Mouse (Mus musculus) midbrain, embryonic 16.5 days (tissue): ENCODE results near the gene Ankrd6. TPM values are rescaled to one million over a fixed set of nuclear protein-coding genes. Genes with fewer than 3 reads are reported as not detected.

Source experiments
- ATAC-seq: fragments of 200-750 bp; cut with Nextera tagmentation; 2 replicates; pipeline ENCODE4 v1.8.0; 2017; ENCODE audit warnings: moderate TSS enrichment
- H3K27ac ChIP-seq: fragments of 300-500 bp; sonication (generic); 2 replicates; pipeline ENCODE4 v1.5.1; 2014; ENCODE audit warnings: mild to moderate bottlenecking, low read length, mixed read lengths
- H3K27me3 ChIP-seq: fragments of 300-500 bp; sonication (generic); 2 replicates; pipeline ENCODE4 v1.6.1; 2014; ENCODE audit warnings: low read depth, low read length, mixed read lengths; ENCODE audit not compliant: control insufficient read depth, insufficient read depth
- H3K36me3 ChIP-seq: fragments of 300-500 bp; sonication (generic); 2 replicates; pipeline ENCODE4 v1.6.1; 2014; ENCODE audit warnings: mild to moderate bottlenecking, low read length, moderate library complexity, mixed read lengths; ENCODE audit not compliant: control insufficient read depth, insufficient read depth
- H3K4me1 ChIP-seq: fragments of 300-500 bp; sonication (generic); 2 replicates; pipeline ENCODE4 v1.6.1; 2014; ENCODE audit warnings: mild to moderate bottlenecking, low read length, mixed read lengths; ENCODE audit not compliant: control insufficient read depth, insufficient read depth
- H3K4me2 ChIP-seq: fragments of 300-500 bp; sonication (generic); 2 replicates; pipeline ENCODE4 v1.6.1; 2014; ENCODE audit warnings: mild to moderate bottlenecking, low read length, mixed read lengths
- H3K4me3 ChIP-seq: fragments of 300-500 bp; sonication (generic); 2 replicates; pipeline ENCODE4 v1.5.1; 2014; ENCODE audit warnings: low read depth, mild to moderate bottlenecking, low read length, moderate library complexity, mixed read lengths
- H3K9ac ChIP-seq: fragments of 300-500 bp; sonication (generic); 2 replicates; pipeline ENCODE4 v1.6.1; 2014; ENCODE audit warnings: low read depth, low read length, mixed read lengths
- H3K9me3 ChIP-seq: fragments of 300-500 bp; sonication (generic); replicated peaks from 2 replicates; pipeline ENCODE4 v1.6.1; 2014; ENCODE audit warnings: mild to moderate bottlenecking, low read length, mixed read lengths; ENCODE audit not compliant: control insufficient read depth, poor library complexity, severe bottlenecking
- WGBS: fragments of 180-500 bp; shearing (Covaris S2); extraction: QIAGEN DNeasy Blood & Tissue Kit; methylation state at CpG from one replicate; pipeline ENCODE4 v1.1.7; 2014; 5-methylcytosine and 5-hydroxymethylcytosine counted together
- polyA plus RNA-seq: library from polyadenylated mRNA; unstranded; fragments of >200 nt; fragmentation: Nextera tagmentation; extraction: Ambion mirVana; gene quantifications from 2 replicates; pipeline ENCODE4 v1.2.1, GENCODE M21; 2015

The Ankrd6 gene
- polyA plus RNA-seq, 1 experiment from 2014 or later, result 35.7 TPM

DNA sequence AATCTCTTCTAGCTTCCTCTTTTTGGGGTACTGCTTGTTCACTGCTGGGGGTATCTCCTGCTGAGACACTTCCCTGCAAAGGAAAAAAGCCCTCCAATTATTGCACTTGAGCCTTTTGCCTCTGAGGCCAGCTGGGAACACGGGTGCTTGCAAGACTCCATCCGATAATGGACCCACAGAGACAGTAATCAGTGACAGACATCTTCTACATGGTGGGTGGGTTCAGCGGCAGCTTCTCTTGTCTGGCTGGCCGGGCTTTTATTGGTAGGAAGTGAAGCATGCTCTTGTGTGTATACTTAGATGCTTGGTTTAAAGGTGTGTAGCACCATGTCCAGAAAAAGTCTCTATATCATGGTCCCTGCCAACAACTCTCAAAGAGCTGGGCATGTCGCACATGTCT is 133.2 kb downstream of the Ankrd6 start:
- peaks cover 9% of the 10 kb centered on the region for H3K36me3 ChIP-seq

DNA sequence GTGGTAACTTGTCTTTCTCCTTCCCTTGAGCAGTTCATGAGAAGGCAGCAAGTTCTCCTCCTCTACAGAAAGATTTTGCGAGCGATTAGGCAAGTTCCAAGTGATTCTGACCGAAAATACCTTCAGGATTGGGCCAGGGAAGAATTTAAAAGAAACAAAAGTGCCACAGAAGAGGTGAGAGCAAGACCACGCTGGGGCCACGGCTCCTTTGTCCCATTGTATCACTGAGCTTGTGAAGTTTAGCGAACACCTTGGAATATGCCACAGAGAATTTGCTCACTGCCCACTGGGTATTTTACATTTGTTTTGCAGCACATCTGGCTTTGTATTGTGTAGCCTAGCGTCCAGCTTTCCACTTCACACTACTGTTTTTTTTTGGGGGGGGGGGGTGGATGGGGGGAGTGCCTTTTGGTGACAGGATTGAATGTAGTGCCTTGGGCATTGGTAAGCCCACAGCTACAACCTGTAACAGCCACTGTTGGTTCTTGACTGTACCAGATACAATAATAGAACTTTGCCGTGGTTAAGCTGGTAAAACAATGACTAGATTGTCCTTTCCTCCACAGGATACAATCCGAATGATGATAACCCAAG is 150.0 kb downstream of the Ankrd6 start:
- H3K9me3 ChIP-seq, result no peaks in the 10 kb centered on the region
- peak overlapping the region; percentile 77 for H3K4me2 ChIP-seq
- peak overlapping the region; percentile 93 for H3K27ac ChIP-seq
- H3K9ac ChIP-seq, result peak overlapping the region; percentile 84
- no peaks in the 10 kb centered on the region for H3K36me3 ChIP-seq
- peak; percentile 54 for ATAC-seq
- H3K27me3 ChIP-seq, result no peaks in the 10 kb centered on the region
- H3K4me3 ChIP-seq, result peak overlapping the region; percentile 65
- H3K4me1 ChIP-seq, result peaks cover 10% of the 10 kb centered on the region
- 5% methylated on average over 9 of the region's 9 CpGs for WGBS

More for the DNA sequence above, 133.2 kb downstream of the Ankrd6 start:
- Histone ChIP-seq H3K4me3 (no peak overlapping the region), H3K4me1 (no peaks in the 10 kb centered on the region), H3K27me3 (no peaks in the 10 kb centered on the region), H3K4me2 (no peak overlapping the region), H3K9me3 (no peaks in the 10 kb centered on the region), H3K9ac (no peak overlapping the region), H3K27ac (no peak overlapping the region)
- no peak for ATAC-seq
- WGBS, result 70% methylated on average over 5 of the region's 5 CpGs

GRCm38 (mm10) chr4:32799966-32800576 is 150.6 kb downstream of the Ankrd6 start, which contains the start of gene Lyrm2:
Gene Lyrm2 (plus strand): TSS chr4:32800253.
- Histone ChIP-seq H3K4me2 (peak within 1 kb of the TSS; percentile 77), H3K4me3 (peak within 1 kb of the TSS; percentile 65), H3K27me3 (no peaks in the 10 kb centered on the region), H3K36me3 (no peaks in the 10 kb centered on the region), H3K9ac (peak within 1 kb of the TSS; percentile 84), H3K27ac (peak within 1 kb of the TSS; percentile 93), H3K4me1 (peaks cover 10% of the 10 kb centered on the region), H3K9me3 (no peaks in the 10 kb centered on the region)
- under 1% methylated on average over 52 of the region's 53 CpGs for WGBS
- peak; percentile 95 for ATAC-seq

GRCm38 (mm10) chr4:32798976-32799375 is 151.7 kb downstream of the Ankrd6 start:
- H3K4me2 ChIP-seq, result no peak overlapping the region
- peaks cover 10% of the 10 kb centered on the region for H3K4me1 ChIP-seq
- H3K9ac ChIP-seq, result no peak overlapping the region
- no peaks in the 10 kb centered on the region for H3K36me3 ChIP-seq
- no peak overlapping the region for H3K4me3 ChIP-seq
- 99% methylated on average over 4 of the region's 4 CpGs for WGBS
- H3K27ac ChIP-seq, result no peak overlapping the region
- no peak for ATAC-seq
- no peaks in the 10 kb centered on the region for H3K27me3 ChIP-seq
- H3K9me3 ChIP-seq, result no peaks in the 10 kb centered on the region

DNA sequence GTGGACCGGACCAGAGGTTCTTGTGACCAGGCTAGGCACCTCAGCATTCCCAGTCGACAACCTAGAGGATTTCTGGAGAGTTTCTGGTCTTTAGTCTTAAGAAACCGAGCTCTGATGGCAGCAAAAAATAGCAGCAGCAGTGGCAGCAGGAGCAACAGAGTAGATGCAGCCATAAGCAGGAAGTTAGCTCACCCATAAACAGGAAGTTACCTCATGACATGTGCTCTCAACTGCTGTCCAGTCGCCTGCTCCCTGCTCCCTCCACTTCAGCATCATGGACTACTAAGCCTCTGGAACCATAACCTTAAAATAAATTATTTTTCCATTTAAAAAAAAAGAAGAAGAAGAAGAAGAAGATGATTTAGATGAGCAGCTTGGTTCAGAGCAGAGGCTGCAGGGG is 161.6 kb downstream of the Ankrd6 start:
- no peaks in the 10 kb centered on the region for H3K9me3 ChIP-seq
- H3K4me1 ChIP-seq, result no peaks in the 10 kb centered on the region
- H3K4me3 ChIP-seq, result no peak overlapping the region
- no peaks in the 10 kb centered on the region for H3K36me3 ChIP-seq
- WGBS, result 83% methylated on average over 4 of the region's 4 CpGs
- ATAC-seq, result no peak
- H3K27ac ChIP-seq, result no peak overlapping the region
- no peaks in the 10 kb centered on the region for H3K27me3 ChIP-seq
- H3K4me2 ChIP-seq, result no peak overlapping the region
- H3K9ac ChIP-seq, result no peak overlapping the region

GRCm38 (mm10) chr4:32787110-32787509 is 163.5 kb downstream of the Ankrd6 start:
- no peaks in the 10 kb centered on the region for H3K9me3 ChIP-seq
- no peaks in the 10 kb centered on the region for H3K27me3 ChIP-seq
- no peak overlapping the region for H3K4me2 ChIP-seq
- H3K27ac ChIP-seq, result no peak overlapping the region
- no peaks in the 10 kb centered on the region for H3K4me1 ChIP-seq
- no peak overlapping the region for H3K4me3 ChIP-seq
- WGBS, result 90% methylated on average over 1 of the region's 1 CpGs
- H3K9ac ChIP-seq, result no peak overlapping the region
- ATAC-seq, result no peak
- H3K36me3 ChIP-seq, result no peaks in the 10 kb centered on the region

DNA sequence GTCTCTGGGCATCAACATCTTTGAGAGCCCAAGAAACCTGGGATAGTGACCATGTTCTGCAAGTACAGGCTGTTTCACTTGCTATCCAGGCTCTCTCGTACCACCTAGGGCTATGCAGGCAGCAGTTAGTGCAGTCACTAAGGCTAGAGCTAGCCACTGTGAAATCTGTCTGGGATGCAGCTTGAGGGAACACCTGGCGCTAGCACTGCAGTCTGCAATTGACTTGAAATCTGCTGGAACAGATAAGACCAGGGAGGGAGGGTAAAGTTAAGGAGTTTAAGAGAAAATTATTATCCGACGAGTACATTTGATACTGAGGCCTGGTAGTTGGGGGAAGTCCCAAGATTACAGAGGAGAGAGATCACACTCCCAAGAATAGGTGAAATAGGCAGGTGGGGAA is 170.6 kb downstream of the Ankrd6 start:
- H3K4me3 ChIP-seq, result no peak overlapping the region
- no peak overlapping the region for H3K4me2 ChIP-seq
- H3K36me3 ChIP-seq, result peaks cover 6% of the 10 kb centered on the region
- WGBS, result 93% methylated on average over 4 of the region's 4 CpGs
- H3K9ac ChIP-seq, result no peak overlapping the region
- no peak overlapping the region for H3K27ac ChIP-seq
- H3K4me1 ChIP-seq, result no peaks in the 10 kb centered on the region
- no peaks in the 10 kb centered on the region for H3K27me3 ChIP-seq
- ATAC-seq, result no peak
- no peaks in the 10 kb centered on the region for H3K9me3 ChIP-seq

- Histone ChIP-seq H3K4me1 (no peaks in the 10 kb centered on the region), H3K4me2 (no peak overlapping the region), H3K27ac (no peak overlapping the region), H3K36me3 (peaks cover 41% of the 10 kb centered on the region), H3K27me3 (no peaks in the 10 kb centered on the region), H3K9me3 (no peaks in the 10 kb centered on the region), H3K9ac (no peak overlapping the region), H3K4me3 (no peak overlapping the region)
- ATAC-seq, result no peak
- WGBS, result 97% methylated on average over 7 of the region's 7 CpGs
Measured at GRCm38 (mm10) chr4:32770284-32770810, 180.3 kb downstream of the Ankrd6 start.

DNA sequence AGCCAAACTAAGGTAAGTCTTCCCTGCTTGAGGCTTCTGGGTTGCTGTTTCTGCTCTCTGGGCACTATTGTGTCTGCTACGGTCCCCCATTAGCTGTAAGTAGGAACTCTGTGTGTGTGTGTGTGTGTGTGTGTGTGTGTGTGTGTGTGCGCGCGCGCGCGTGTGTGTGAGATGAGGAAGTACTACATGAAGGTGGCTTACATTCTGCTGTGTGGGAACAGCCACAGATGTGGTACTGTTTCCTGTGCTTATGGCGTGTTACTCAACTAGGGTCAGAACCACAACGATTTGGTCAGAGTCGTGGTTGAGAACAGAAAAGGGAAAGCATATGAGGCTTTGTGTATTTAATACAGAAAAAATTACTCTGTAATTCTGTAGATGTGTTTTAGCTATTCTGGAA is 182.6 kb downstream of the Ankrd6 start:
- Histone ChIP-seq H3K9me3 (no peaks in the 10 kb centered on the region), H3K36me3 (peaks cover 29% of the 10 kb centered on the region), H3K9ac (no peak overlapping the region), H3K27ac (no peak overlapping the region), H3K27me3 (no peaks in the 10 kb centered on the region), H3K4me1 (no peaks in the 10 kb centered on the region), H3K4me3 (no peak overlapping the region), H3K4me2 (no peak overlapping the region)
- ATAC-seq, result no peak
- 95% methylated on average over 10 of the region's 10 CpGs for WGBS
